Mouse (Mus musculus): ENCODE data around the gene Gfi1b. TPM values are rescaled to one million over a fixed set of nuclear protein-coding genes. Genes with fewer than 3 reads are reported as not detected.
A peak's percentile ranks its signal among the peaks of the same experiment; 100 is the strongest.

The Gfi1b gene
- polyA plus RNA-seq, 1 experiment = 22.1 TPM

- DNase-seq (ENCODE audit: low read depth in 1 of 2, low spot score in 2 of 2) = no peak
- Histone ChIP-seq H3K4me3 (ENCODE audit: extremely low read depth, insufficient read depth, insufficient read length) (no peak overlapping the region), H3K27ac (ENCODE audit: insufficient read depth, low read length) (no peak overlapping the region), H3K36me3 (ENCODE audit: control insufficient read depth, insufficient read depth, low read length) (peaks cover 2% of the 10 kb centered on the region; the same call in 1 of the 2 replicates), H3K4me1 (ENCODE audit: control insufficient read depth, insufficient read depth, insufficient read length) (no peaks in the 10 kb centered on the region), H3K27me3 (ENCODE audit: control insufficient read depth, insufficient read depth, low read length) (no peaks in the 10 kb centered on the region)
- no peak for TF ChIP-seq POLR2A (IDR thresholded peaks at IDR 0.05; ENCODE audit: low read depth, low read length)
- TF ChIP-seq CTCF (IDR thresholded peaks at IDR 0.05; ENCODE audit: extremely low read depth, insufficient read depth, insufficient read length, insufficient replicate concordance) = no peak
Measured at GRCm38 (mm10) chr2:28650526-28650925, 28.7 kb upstream of the Gfi1b start.

DNA sequence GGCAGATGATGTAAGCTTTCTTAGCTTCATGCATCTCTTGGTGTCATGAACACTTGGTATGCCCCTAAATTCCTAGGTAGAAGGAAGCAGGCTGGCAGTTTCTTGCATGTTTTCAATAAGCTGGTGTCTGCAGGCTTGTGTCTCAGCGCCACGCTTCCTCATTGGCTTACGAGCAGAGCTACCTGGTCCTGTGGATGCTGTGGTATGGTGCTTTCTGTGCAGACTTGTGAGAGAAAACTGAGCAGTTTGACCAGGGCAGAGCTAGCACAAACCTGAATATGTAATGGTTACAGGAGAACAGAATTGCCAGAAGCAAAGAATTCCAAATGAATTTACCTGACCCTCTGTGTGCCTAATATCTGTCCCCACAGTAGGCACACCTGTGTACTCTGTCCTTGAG is 21.3 kb upstream of the Gfi1b start:
- Histone ChIP-seq H3K27me3 (ENCODE audit: control insufficient read depth, insufficient read depth, low read length) (no peaks in the 10 kb centered on the region), H3K36me3 (ENCODE audit: control insufficient read depth, insufficient read depth, low read length) (no peaks in the 10 kb centered on the region), H3K27ac (ENCODE audit: insufficient read depth, low read length) (no peak overlapping the region), H3K4me3 (ENCODE audit: extremely low read depth, insufficient read depth, insufficient read length) (no peak overlapping the region), H3K4me1 (ENCODE audit: control insufficient read depth, insufficient read depth, insufficient read length) (peaks cover 4% of the 10 kb centered on the region; the same call in 1 of the 2 replicates)
- 93% methylated on average over 3 of the region's 3 CpGs for WGBS
- TF ChIP-seq CTCF (IDR thresholded peaks at IDR 0.05; ENCODE audit: extremely low read depth, insufficient read depth, insufficient read length, insufficient replicate concordance) (no peak), POLR2A (IDR thresholded peaks at IDR 0.05; ENCODE audit: low read depth, low read length) (no peak)
- DNase-seq (ENCODE audit: low read depth in 1 of 2, low spot score in 2 of 2) = no peak

DNA sequence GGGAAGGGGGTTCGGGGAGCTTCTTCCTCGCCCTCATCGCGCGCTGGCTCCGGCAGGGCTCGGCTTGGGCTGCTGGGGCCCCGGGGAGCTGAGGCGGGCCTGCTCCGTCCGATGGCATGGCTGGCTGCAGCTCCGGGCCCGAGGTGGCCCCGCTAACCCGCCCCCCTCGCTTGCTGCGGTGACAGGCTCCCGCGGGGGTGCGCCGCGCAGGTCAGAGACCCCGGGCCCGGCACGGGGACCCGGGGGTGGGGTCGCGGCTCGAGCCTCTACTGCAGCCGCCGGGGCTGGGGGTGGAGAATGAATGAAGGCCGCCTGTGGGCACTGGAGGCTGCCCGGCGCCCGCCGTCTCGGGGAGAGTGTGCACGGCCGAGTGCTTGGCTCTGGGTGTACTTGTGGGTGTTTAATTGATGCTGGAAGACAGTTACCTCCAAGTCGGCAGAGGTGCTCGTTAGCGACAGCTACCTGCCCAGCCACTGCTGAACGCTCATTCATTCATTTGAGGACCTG is 19.7 kb upstream of the Gfi1b start:
- peak overlapping the region; percentile 82 for H3K4me3 ChIP-seq (ENCODE audit: extremely low read depth, insufficient read depth, insufficient read length)
- H3K4me1 ChIP-seq (ENCODE audit: control insufficient read depth, insufficient read depth, insufficient read length) = peaks cover 4% of the 10 kb centered on the region; the same call in 1 of the 2 replicates
- peak overlapping the region; percentile 80 for H3K27ac ChIP-seq (ENCODE audit: insufficient read depth, low read length)
- H3K27me3 ChIP-seq (ENCODE audit: control insufficient read depth, insufficient read depth, low read length) = no peaks in the 10 kb centered on the region
- H3K36me3 ChIP-seq (ENCODE audit: control insufficient read depth, insufficient read depth, low read length) = no peaks in the 10 kb centered on the region
- no peak for DNase-seq (ENCODE audit: low read depth in 1 of 2, low spot score in 2 of 2)
- under 1% methylated on average over 42 of the region's 43 CpGs for WGBS
- TF ChIP-seq CTCF (IDR thresholded peaks at IDR 0.05; ENCODE audit: extremely low read depth, insufficient read depth, insufficient read length, insufficient replicate concordance) (no peak), POLR2A (IDR thresholded peaks at IDR 0.05; ENCODE audit: low read depth, low read length) (no peak)

GRCm38 (mm10) chr2:28640461-28641424 is 19.0 kb upstream of the Gfi1b start, which contains the start of gene Tsc1:
Gene Tsc1, plus strand, starts transcription at chr2:28641228.
- TF ChIP-seq POLR2A (IDR thresholded peaks at IDR 0.05; ENCODE audit: low read depth, low read length) = peak; percentile 70
- TF ChIP-seq CTCF (IDR thresholded peaks at IDR 0.05; ENCODE audit: extremely low read depth, insufficient read depth, insufficient read length, insufficient replicate concordance) = no peak
- Histone ChIP-seq H3K36me3 (ENCODE audit: control insufficient read depth, insufficient read depth, low read length) (no peaks in the 10 kb centered on the region), H3K4me1 (ENCODE audit: control insufficient read depth, insufficient read depth, insufficient read length) (peaks cover 4% of the 10 kb centered on the region; the same call in 1 of the 2 replicates), H3K27ac (ENCODE audit: insufficient read depth, low read length) (peak within 1 kb of the TSS; percentile 80), H3K27me3 (ENCODE audit: control insufficient read depth, insufficient read depth, low read length) (no peaks in the 10 kb centered on the region), H3K4me3 (ENCODE audit: extremely low read depth, insufficient read depth, insufficient read length) (peak within 1 kb of the TSS; percentile 82)
- 3% methylated on average over 47 of the region's 47 CpGs for WGBS
- peak; percentile 94 to 96 for DNase-seq (ENCODE audit: low read depth in 1 of 2, low spot score in 2 of 2)

DNA sequence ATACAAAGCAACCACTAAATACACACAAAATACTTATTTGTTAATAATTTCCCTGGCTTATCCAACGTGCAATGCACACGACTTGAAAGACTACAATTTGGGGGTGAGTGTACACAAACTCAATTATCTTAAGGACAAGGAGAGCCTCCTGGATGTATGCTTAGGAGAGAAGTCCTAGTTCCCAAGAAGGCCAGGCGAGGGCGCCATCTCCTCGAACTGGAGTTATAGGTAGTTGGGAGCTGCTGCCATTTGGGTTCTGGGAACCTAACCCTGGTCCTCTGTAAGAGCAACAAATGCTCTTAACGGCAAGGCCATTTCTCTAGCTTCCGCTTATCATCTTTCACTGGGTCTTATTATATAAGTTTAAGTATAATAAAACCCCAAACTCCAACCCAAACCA is 18.0 kb upstream of the Gfi1b start:
- TF ChIP-seq CTCF (IDR thresholded peaks at IDR 0.05; ENCODE audit: extremely low read depth, insufficient read depth, insufficient read length, insufficient replicate concordance) (no peak), POLR2A (IDR thresholded peaks at IDR 0.05; ENCODE audit: low read depth, low read length) (no peak)
- Histone ChIP-seq H3K27me3 (ENCODE audit: control insufficient read depth, insufficient read depth, low read length) (no peaks in the 10 kb centered on the region), H3K4me1 (ENCODE audit: control insufficient read depth, insufficient read depth, insufficient read length) (peaks cover 4% of the 10 kb centered on the region; the same call in 1 of the 2 replicates), H3K27ac (ENCODE audit: insufficient read depth, low read length) (no peak overlapping the region), H3K36me3 (ENCODE audit: control insufficient read depth, insufficient read depth, low read length) (no peaks in the 10 kb centered on the region), H3K4me3 (ENCODE audit: extremely low read depth, insufficient read depth, insufficient read length) (no peak overlapping the region)
- 81% methylated on average over 7 of the region's 7 CpGs for WGBS
- peak in 1 of 2 experiments; percentile 35 for DNase-seq (ENCODE audit: low read depth in 1 of 2, low spot score in 2 of 2)

DNA sequence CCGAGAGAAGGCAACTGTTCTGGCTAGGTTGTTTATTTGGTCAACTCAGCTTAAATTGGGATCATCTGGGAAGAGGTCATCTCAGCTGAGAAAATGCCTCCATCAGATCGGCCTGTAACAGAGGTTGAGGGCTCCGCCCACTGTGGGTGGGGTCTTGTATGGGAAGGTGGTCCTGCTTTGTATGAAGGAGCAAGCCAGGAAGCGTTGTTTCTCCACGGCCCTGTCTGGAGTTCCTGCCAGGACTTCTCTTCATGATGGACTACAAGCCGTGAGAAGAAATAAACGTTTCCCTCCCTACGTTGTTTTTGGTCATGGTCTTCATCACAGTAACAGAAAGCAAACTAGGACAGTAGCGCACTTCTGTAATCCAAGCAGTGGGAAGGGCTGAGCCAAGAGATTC is 17.1 kb upstream of the Gfi1b start:
- H3K4me1 ChIP-seq (ENCODE audit: control insufficient read depth, insufficient read depth, insufficient read length) = peaks cover 4% of the 10 kb centered on the region; the same call in 1 of the 2 replicates
- no peak for DNase-seq (ENCODE audit: low read depth in 1 of 2, low spot score in 2 of 2)
- 46% methylated on average over 9 of the region's 9 CpGs for WGBS
- H3K27ac ChIP-seq (ENCODE audit: insufficient read depth, low read length) = no peak overlapping the region
- H3K36me3 ChIP-seq (ENCODE audit: control insufficient read depth, insufficient read depth, low read length) = no peaks in the 10 kb centered on the region
- no peaks in the 10 kb centered on the region for H3K27me3 ChIP-seq (ENCODE audit: control insufficient read depth, insufficient read depth, low read length)
- TF ChIP-seq CTCF (IDR thresholded peaks at IDR 0.05; ENCODE audit: extremely low read depth, insufficient read depth, insufficient read length, insufficient replicate concordance) (no peak), POLR2A (IDR thresholded peaks at IDR 0.05; ENCODE audit: low read depth, low read length) (no peak)
- no peak overlapping the region for H3K4me3 ChIP-seq (ENCODE audit: extremely low read depth, insufficient read depth, insufficient read length)

All from spleen, adult 2 months (tissue).